Mouse (Mus musculus): ENCODE results near the gene Map3k5.

- TF ChIP-seq CTCF (IDR thresholded peaks at IDR 0.05; ENCODE audit: extremely low read depth, insufficient read length, insufficient replicate concordance, low read depth, low read length) (no peak), POLR2A (IDR thresholded peaks at IDR 0.05; ENCODE audit: low read depth, low read length) (no peak)
Measured at GRCm38 (mm10) chr10:19940626-19941025, 6.4 kb downstream of the Map3k5 start.
